Mouse (Mus musculus) hindbrain, embryonic 13.5 days (tissue): ENCODE results near the gene Gstp2. TPM values are rescaled to one million over a fixed set of nuclear protein-coding genes. Genes with fewer than 3 reads are reported as not detected.

Source experiments
- ATAC-seq: fragments of 200-750 bp; cut with Nextera tagmentation; 2 replicates; pipeline ENCODE4 v1.8.0; 2017; ENCODE audit warnings: moderate TSS enrichment; ENCODE audit not compliant: low FRiP score
- H3K27ac ChIP-seq: fragments of 300-500 bp; sonication (generic); 2 replicates; pipeline ENCODE4 v1.5.1; 2015; ENCODE audit warnings: inconsistent platforms, mild to moderate bottlenecking, moderate library complexity
- H3K27me3 ChIP-seq: fragments of 300-500 bp; sonication (generic); 2 replicates; pipeline ENCODE4 v1.6.1; 2015; ENCODE audit warnings: mild to moderate bottlenecking, inconsistent platforms
- H3K36me3 ChIP-seq: fragments of 300-500 bp; sonication (generic); 2 replicates; pipeline ENCODE4 v1.6.1; 2015; ENCODE audit warnings: mild to moderate bottlenecking, inconsistent platforms
- H3K4me1 ChIP-seq: fragments of 300-500 bp; sonication (generic); replicated peaks from 2 replicates; pipeline ENCODE4 v1.6.1; 2015; ENCODE audit warnings: inconsistent platforms
- H3K4me2 ChIP-seq: fragments of 300-500 bp; sonication (generic); 2 replicates; pipeline ENCODE4 v1.6.1; 2015; ENCODE audit warnings: inconsistent platforms, mild to moderate bottlenecking, moderate library complexity
- H3K4me3 ChIP-seq: fragments of 300-500 bp; sonication (generic); 2 replicates; pipeline ENCODE4 v1.5.1; 2015; ENCODE audit warnings: mild to moderate bottlenecking, inconsistent platforms
- H3K9ac ChIP-seq: fragments of 300-500 bp; sonication (generic); 2 replicates; pipeline ENCODE4 v1.6.1; 2015; ENCODE audit warnings: mild to moderate bottlenecking, inconsistent platforms
- H3K9me3 ChIP-seq: fragments of 300-500 bp; sonication (generic); 2 replicates; pipeline ENCODE4 v1.6.1; 2016; ENCODE audit warnings: inconsistent platforms
- WGBS: fragments of 180-500 bp; shearing (Covaris S2); methylation state at CpG from one replicate; pipeline ENCODE4 v1.1.7; 2015; 5-methylcytosine and 5-hydroxymethylcytosine counted together
- polyA plus RNA-seq: library from polyadenylated mRNA; unstranded; fragments of >200 nt; fragmentation: Nextera tagmentation; extraction: Ambion mirVana; gene quantifications from 2 replicates; pipeline ENCODE4 v1.2.1, GENCODE M21; 2015

The Gstp2 gene
- polyA plus RNA-seq, 1 experiment from 2014 or later, result 1.4 TPM

DNA sequence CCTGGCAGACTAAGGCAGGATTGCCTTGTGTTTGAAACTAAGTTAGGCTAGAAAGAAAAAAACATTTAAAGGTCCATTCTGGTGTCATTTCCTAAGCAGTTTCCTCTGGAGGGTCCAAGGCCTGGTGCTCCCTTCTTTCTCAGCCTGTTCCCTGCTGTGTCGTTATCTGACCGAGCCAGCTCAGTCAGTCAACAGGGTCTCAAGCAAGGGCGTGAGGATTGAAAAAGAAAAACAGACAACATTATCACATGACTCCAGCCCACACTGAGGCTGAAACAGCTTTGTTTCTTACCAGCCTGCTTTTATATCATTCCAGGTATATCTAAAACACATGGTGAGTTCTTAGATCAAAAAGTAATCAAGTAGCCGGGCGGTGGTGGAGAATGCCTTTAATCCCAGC lies 30.2 kb downstream of the Gstp2 start:
- no peak overlapping the region for H3K4me3 ChIP-seq
- peaks cover 3% of the 10 kb centered on the region; the same call in 1 of the 2 replicates for H3K36me3 ChIP-seq
- H3K4me1 ChIP-seq, result peaks cover 18% of the 10 kb centered on the region
- H3K9me3 ChIP-seq, result no peaks in the 10 kb centered on the region
- WGBS, result 68% methylated on average over 5 of the region's 5 CpGs
- no peak for ATAC-seq
- no peak overlapping the region for H3K9ac ChIP-seq
- no peak overlapping the region for H3K27ac ChIP-seq
- peaks cover 4% of the 10 kb centered on the region; the same call in 1 of the 2 replicates for H3K27me3 ChIP-seq
- H3K4me2 ChIP-seq, result no peak overlapping the region

DNA sequence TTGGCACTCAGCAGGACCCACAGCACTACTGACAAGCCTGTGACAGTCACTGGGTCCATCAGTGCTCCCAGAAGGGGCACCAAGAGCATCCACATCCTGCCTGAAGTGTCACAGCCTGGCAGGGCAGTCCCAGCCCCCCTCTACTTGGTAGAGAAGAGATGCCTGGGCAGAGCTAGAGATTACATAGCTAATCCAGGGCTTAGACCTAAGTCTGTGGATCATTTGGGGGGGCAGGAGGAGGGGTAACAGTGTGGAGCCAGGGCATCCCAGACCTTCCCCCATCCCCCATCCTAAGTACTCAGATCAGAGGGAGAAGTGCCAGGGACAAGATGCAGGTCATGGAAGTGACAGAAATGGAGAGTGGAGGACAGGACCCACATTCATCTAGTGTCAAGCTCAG lies 31.0 kb downstream of the Gstp2 start:
- Histone ChIP-seq H3K9ac (no peak overlapping the region), H3K4me3 (no peak overlapping the region), H3K36me3 (peaks cover 10% of the 10 kb centered on the region), H3K4me2 (no peak overlapping the region), H3K9me3 (no peaks in the 10 kb centered on the region), H3K27ac (no peak overlapping the region), H3K27me3 (peaks cover 4% of the 10 kb centered on the region; the same call in 1 of the 2 replicates), H3K4me1 (peaks cover 18% of the 10 kb centered on the region)
- no peak for ATAC-seq

DNA sequence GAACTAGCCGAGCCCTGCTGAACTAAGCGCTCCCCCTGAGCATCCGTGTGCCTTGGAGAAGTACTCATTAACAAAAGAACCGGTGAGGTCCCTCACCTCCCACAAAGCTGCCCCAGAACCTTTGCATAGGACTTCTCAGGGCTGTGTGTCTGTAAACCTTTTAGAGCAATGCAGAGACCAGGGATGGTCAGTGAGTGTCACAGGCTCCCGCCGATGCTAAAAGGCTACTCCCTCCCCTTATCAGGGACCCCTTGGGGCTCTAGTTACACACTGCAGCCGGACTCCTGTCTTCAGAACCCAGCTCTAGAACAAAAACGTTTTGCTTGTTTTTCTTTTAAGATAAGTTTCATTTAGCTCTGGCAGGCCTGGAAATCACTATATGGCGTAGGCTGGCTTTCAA lies 32.8 kb downstream of the Gstp2 start:
- Histone ChIP-seq H3K9me3 (no peaks in the 10 kb centered on the region), H3K4me1 (peaks cover 14% of the 10 kb centered on the region), H3K9ac (no peak overlapping the region), H3K4me2 (peak overlapping the region; percentile 41), H3K27ac (no peak overlapping the region), H3K27me3 (no peaks in the 10 kb centered on the region), H3K4me3 (peak overlapping the region; percentile 80), H3K36me3 (peaks cover 28% of the 10 kb centered on the region)
- WGBS, result 24% methylated on average over 9 of the region's 9 CpGs
- no peak; the same call in 1 of the 2 replicates for ATAC-seq

DNA sequence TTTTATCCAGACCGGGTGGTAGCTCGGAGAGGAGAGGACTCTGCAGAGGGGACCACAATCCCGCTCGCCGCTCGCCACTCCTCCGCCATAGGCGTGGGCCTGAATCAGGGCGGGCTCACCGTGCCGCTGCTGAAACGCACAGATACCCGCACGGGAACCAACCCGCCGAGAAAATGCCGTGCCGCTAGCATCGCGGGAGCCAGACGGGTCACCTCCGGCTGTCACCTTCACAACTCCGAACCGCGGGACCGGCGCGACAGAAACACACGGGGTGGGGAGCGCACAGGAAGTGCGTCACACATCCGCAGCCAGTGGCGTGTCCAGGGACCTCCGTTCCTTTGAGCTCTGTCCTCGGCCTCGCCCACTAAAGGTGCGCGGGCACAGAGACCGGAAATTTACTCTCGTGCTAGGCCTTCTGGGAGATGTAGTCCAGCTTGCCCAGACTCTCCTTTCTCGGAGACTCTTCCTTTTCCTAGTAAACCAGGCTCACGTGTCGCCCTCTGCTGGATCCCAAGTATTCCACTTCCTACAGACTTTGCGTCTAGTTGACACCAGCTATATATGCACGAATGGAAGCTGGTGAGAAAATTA lies 33.3 kb downstream of the Gstp2 start, which contains the start of gene Ndufv1:
TSS of gene Ndufv1 (minus strand) at position 375 of the 591 bp plus-strand sequence.
- Histone ChIP-seq H3K4me2 (peak within 1 kb of the TSS; percentile 75), H3K9me3 (no peaks in the 10 kb centered on the region), H3K27me3 (no peaks in the 10 kb centered on the region), H3K9ac (peak within 1 kb of the TSS; percentile 88), H3K36me3 (peaks cover 33% of the 10 kb centered on the region), H3K4me1 (peaks cover 14% of the 10 kb centered on the region), H3K27ac (peak within 1 kb of the TSS; percentile 79), H3K4me3 (peak within 1 kb of the TSS; percentile 80)
- peak; percentile 100 for ATAC-seq
- WGBS, result under 1% methylated on average over 45 of the region's 45 CpGs

DNA sequence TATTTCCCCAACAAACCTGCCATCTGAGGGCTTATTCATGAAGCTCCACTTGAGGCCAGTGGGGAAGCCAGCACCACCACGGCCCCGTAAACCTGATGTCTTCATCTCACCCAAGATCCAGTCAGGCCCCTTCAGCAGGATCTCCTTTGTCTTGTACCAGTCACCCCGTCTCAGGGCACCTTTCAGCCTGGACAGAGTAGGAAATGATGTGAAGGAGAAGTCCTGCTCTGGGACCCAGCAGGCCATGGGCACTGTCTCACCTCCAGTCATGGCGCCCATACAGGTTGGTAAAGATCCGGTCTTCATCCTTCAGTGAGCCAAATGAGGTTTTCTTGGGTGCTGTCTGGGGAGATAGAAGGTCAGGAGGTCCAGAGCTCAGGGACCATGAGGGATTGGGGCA lies 34.7 kb downstream of the Gstp2 start:
- Histone ChIP-seq H3K4me3 (no peak overlapping the region), H3K36me3 (peaks cover 48% of the 10 kb centered on the region), H3K4me2 (peak overlapping the region; percentile 75; the same call in 1 of the 2 replicates), H3K9me3 (no peaks in the 10 kb centered on the region), H3K27me3 (no peaks in the 10 kb centered on the region), H3K27ac (no peak overlapping the region), H3K4me1 (peaks cover 14% of the 10 kb centered on the region), H3K9ac (no peak overlapping the region)
- ATAC-seq, result no peak
- 97% methylated on average over 5 of the region's 5 CpGs for WGBS

DNA sequence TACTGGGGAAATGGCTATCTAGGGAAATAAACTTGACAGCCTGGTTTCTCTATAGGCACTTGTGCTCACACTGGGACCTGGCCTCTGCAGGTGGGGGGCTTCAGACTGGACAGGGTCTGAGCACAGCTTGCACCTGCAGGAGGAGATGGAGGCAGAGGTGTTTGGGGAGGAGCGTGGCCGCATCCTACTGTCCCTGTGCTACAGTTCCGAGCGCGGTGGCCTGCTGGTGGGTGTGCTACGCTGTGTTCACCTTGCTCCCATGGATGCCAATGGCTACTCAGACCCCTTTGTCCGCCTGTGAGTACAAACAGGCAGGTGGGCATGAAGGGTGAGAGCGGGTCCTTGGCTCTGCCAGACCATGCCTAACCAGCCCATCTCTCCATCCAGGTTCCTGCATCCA lies 39.9 kb downstream of the Gstp2 start:
- H3K9ac ChIP-seq, result no peak overlapping the region
- H3K4me3 ChIP-seq, result no peak overlapping the region
- 97% methylated on average over 8 of the region's 8 CpGs for WGBS
- H3K36me3 ChIP-seq, result peaks cover 59% of the 10 kb centered on the region
- no peak overlapping the region for H3K4me2 ChIP-seq
- no peak overlapping the region for H3K27ac ChIP-seq
- peaks cover 13% of the 10 kb centered on the region for H3K4me1 ChIP-seq
- H3K27me3 ChIP-seq, result no peaks in the 10 kb centered on the region
- ATAC-seq, result no peak
- H3K9me3 ChIP-seq, result no peaks in the 10 kb centered on the region

DNA sequence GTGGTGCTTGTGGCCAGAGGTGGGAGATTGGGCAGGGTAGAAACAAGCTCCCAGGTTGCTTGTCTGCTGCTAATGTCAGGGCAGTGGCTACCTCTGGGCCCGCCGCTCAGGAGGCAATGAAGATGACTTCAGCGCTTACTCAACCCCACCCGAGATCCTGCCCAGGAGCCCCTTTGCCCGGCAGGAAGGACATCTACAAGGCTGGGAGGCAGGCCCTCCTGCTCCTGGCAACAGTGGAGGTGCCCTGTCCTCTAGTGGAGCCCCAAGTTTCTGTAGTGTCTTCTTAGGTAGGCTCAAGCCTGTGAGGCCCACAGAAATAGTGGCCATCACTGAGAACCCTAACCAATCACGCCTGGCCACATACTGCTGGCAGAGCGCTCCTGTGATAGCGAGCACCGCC lies 40.7 kb downstream of the Gstp2 start:
- peaks cover 53% of the 10 kb centered on the region for H3K36me3 ChIP-seq
- 92% methylated on average over 9 of the region's 9 CpGs for whole genome bisulfite sequencing
- no peaks in the 10 kb centered on the region for H3K9me3 ChIP-seq

DNA sequence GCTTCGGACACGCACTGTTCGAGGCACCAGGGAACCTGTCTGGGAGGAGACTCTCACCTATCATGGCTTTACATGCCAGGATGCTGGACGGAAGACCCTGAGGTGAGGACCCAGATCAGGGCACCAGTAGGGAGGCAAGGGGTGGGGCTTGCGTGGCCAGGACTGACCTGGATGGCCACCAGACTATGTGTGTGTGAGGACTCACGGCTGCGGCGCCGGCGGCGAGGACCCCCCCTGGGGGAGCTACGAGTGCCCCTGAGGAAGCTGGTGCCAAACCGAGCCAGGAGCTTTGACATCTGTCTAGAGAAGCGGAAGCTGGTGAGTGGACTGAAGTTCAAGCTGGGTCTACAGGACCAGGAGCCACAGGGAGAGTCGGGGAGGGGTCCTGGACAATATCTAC lies 41.5 kb downstream of the Gstp2 start:
- peaks cover 19% of the 10 kb centered on the region for H3K4me1 ChIP-seq
- H3K36me3 ChIP-seq, result peaks cover 46% of the 10 kb centered on the region
- no peak overlapping the region for H3K9ac ChIP-seq
- no peaks in the 10 kb centered on the region for H3K9me3 ChIP-seq
- H3K4me2 ChIP-seq, result no peak overlapping the region
- 88% methylated on average over 15 of the region's 15 CpGs for WGBS
- H3K27ac ChIP-seq, result no peak overlapping the region
- H3K4me3 ChIP-seq, result no peak overlapping the region
- H3K27me3 ChIP-seq, result no peaks in the 10 kb centered on the region; the same call in 1 of the 2 replicates
- ATAC-seq, result no peak

More for the DNA sequence above, 40.7 kb downstream of the Gstp2 start:
- no peak for ATAC-seq
- Histone ChIP-seq H3K4me3 (no peak overlapping the region), H3K4me2 (no peak overlapping the region), H3K4me1 (peaks cover 13% of the 10 kb centered on the region), H3K9ac (no peak overlapping the region), H3K27ac (no peak overlapping the region), H3K27me3 (no peaks in the 10 kb centered on the region)

DNA sequence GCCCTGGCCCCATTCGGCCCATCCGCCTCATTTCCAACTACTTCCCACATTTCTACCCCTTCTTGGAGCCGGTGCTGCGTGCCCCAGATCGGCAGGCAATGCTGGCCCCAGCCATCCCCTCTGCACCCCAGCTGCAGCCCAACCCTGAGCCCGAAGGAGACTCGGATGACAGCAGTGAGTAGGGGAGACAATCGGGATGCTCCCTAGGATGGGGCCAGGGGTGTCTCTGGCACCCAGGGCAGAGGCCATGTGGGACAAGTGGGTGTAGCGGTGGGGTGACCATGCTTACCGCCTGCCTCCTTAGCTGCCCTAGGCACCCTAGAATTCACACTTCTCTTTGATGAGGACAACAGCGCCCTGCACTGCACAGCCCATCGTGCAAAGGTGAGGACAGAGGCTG lies 42.2 kb downstream of the Gstp2 start:
- no peak overlapping the region for H3K4me2 ChIP-seq
- peaks cover 19% of the 10 kb centered on the region for H3K4me1 ChIP-seq
- peaks cover 39% of the 10 kb centered on the region for H3K36me3 ChIP-seq
- ATAC-seq, result no peak
- H3K9ac ChIP-seq, result no peak overlapping the region
- 84% methylated on average over 12 of the region's 12 CpGs for WGBS
- no peak overlapping the region for H3K27ac ChIP-seq
- H3K27me3 ChIP-seq, result no peaks in the 10 kb centered on the region; the same call in 1 of the 2 replicates
- H3K4me3 ChIP-seq, result no peak overlapping the region
- no peaks in the 10 kb centered on the region for H3K9me3 ChIP-seq

DNA sequence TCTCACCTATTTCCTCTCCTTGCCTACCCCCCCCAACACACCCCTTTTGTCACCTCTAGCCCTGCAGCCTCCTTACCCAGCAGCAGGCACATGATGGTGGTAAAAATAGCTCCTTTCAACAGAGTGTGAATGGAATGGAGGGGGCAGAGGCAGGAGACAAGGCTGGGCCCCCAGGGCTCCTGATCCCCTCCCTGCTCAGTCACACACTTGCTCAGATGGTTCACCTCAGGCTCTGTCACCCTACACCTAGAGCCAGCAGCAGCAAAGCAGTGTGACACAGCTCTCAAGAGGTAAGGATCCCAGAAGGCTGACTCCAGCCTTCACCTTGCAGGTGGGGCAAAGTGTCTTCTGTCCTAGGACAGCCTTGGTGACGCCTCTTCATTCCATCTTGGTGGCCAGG lies 42.7 kb downstream of the Gstp2 start, which contains the start of gene Doc2g:
TSS of gene Doc2g (plus strand) at position 202 of the 400 bp plus-strand sequence.
- 70% methylated on average over 1 of the region's 1 CpGs for WGBS
- Histone ChIP-seq H3K9me3 (no peaks in the 10 kb centered on the region), H3K4me2 (no peak within 1 kb of the TSS), H3K27me3 (no peaks in the 10 kb centered on the region; the same call in 1 of the 2 replicates), H3K36me3 (peaks cover 33% of the 10 kb centered on the region), H3K4me3 (no peak within 1 kb of the TSS), H3K27ac (no peak within 1 kb of the TSS), H3K4me1 (peaks cover 19% of the 10 kb centered on the region), H3K9ac (no peak within 1 kb of the TSS)
- ATAC-seq, result no peak

DNA sequence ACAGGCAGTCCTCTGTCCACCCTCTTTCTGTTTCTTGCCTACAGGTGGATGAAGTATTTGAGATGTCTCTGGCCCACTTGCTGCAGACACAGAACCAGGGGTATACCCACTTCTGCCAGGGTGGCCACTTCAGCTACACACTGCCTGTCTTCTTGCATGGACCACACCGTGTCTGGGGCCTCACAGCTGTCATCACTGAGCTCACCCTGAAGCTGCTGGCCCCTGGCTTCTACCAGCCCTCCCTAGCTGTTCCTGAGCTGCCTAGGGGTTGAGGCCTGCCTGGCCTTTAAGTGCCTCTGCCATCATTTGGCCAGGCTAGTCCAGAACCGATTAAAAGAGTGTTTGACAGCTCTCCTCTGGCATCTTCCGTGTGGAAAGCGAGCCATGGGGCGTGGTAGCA lies 44.1 kb downstream of the Gstp2 start:
- no peak for ATAC-seq
- Histone ChIP-seq H3K9me3 (no peaks in the 10 kb centered on the region), H3K27me3 (no peaks in the 10 kb centered on the region; the same call in 1 of the 2 replicates), H3K27ac (0 out of 2 replicates have a peak overlapping the region, but pooled peaks have one; percentile 98), H3K36me3 (peaks cover 20% of the 10 kb centered on the region), H3K9ac (peak overlapping the region; percentile 95), H3K4me1 (peaks cover 19% of the 10 kb centered on the region), H3K4me3 (peak overlapping the region; percentile 69), H3K4me2 (peak overlapping the region; percentile 86)
- 91% methylated on average over 5 of the region's 5 CpGs for WGBS

DNA sequence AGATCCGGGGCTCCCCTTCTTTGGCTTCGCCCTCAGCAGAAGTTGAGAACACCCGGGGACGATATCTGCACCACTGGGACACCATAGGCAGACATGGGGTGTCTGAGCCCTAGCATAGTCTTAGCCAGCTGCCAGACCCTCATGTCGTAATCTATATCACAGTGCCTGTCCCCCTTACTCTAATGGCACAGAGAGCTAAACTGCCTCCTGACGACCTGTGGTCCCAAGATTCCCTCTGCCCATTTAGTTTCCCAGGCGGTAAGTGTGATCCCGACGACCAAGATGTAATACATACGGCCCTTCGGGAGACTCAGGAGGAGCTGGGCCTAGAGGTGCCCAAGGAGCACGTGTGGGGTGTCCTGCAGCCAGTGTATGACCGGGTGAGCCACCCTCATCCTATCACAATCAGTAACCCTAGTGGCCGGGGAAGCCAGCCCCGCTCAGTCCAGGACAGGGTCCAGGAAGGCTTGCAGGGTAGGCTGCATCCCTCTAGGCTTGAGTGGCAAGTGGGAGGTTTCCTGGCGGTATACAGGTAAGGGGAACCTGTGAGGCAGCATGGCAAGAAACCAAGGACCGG lies 44.8 kb downstream of the Gstp2 start:
- H3K27ac ChIP-seq, result peak overlapping the region; percentile 98

More for the DNA sequence above, 44.8 kb downstream of the Gstp2 start:
- peak overlapping the region; percentile 69 for H3K4me3 ChIP-seq
- peak overlapping the region; percentile 86 for H3K4me2 ChIP-seq
- ATAC-seq, result peak; percentile 25
- H3K9ac ChIP-seq, result peak overlapping the region; percentile 95
- peaks cover 13% of the 10 kb centered on the region for H3K36me3 ChIP-seq
- H3K9me3 ChIP-seq, result no peaks in the 10 kb centered on the region
- WGBS, result 19% methylated on average over 17 of the region's 17 CpGs
- H3K4me1 ChIP-seq, result peaks cover 19% of the 10 kb centered on the region
- no peaks in the 10 kb centered on the region; the same call in 1 of the 2 replicates for H3K27me3 ChIP-seq
